Mouse (Mus musculus): ENCODE results near the gene Mapk1.

DNA sequence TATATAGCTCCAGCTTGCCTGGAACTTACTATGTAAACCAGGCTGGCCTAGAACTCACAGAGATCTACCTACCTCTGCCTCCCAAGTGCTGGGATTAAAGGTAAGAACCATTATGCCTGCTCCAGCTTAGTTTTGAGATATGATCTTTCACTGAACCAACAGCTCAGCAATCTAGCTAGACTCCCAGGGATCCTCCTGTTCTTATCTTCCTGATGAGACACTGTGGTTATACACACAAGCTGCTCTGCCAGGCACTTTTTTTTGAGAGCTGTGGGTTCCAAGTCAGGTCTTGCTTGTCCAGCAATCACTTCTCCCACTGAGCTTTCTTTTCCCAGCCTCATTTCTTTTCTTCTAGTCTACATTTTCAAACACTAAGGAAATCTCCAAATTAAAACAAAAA is 16.9 kb upstream of the Mapk1 start:
- TF ChIP-seq CTCF (conservative IDR thresholded peaks at IDR 0.05 in 1 of 2, IDR thresholded peaks at IDR 0.05 in 1 of 2; ENCODE audit: low read depth in 2 of 2, low read length in 2 of 2) (no peak), MAX (IDR thresholded peaks at IDR 0.05; ENCODE audit: low read length) (no peak)
